In the genomic region with DNA sequence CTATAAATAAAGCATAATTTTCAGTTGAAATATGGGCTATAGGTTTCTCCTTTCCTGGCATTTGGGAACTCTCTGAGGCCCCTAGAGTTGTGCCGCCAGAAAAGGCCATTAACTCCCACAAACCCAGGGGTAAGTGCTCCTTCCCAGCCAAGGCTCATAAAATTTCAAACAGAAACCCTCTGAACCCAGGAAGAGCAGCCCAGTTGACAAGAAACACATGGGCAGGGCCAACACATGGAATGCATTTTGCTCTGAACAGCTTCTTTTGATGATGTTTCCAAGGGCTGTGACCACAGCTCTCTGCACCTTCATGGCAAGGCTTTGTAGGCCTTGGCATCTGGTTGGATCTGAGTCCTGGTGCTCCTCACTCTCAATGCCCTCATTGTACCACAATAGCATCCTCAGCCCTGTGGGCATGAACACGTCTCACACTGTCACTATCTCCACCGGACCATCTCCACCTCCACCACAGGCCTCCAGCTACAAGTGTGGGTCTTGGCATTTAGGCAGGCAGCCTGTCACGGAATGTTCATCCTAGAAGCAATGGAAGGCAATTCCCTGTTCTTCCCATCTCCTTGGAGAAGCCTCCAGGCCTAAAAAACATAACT, we compare ENCODE assay signal across 26 mouse cellular contexts.
A peak's percentile ranks its signal among the peaks of the same experiment; 100 is the strongest.
DNase-seq lines count a peak whose midpoint lies in the region; ATAC-seq and TF ChIP-seq lines count a peak whose summit lies in the region.
"Had no signal": no experiment of that assay in that cellular context is flagged by ENCODE, and none has a peak within 500 bp of the region (broad histone marks: within the 10 kb centered on the region; RNA-seq: fewer than 3 reads in every experiment).

No protein-coding gene starts in this region.

- H3K27ac ChIP-seq in midbrain, embryonic 11.5 days (ENCODE audit: low read depth, low read length), result no peak overlapping the region
- no peak overlapping the region for H3K27ac ChIP-seq in midbrain, postnatal 0 days (ENCODE audit: low read depth, low read length)
- H3K27ac ChIP-seq in embryonic facial prominence, embryonic 11.5 days (replicated peaks; ENCODE audit: low read depth, low read length), result no peak overlapping the region
- peak overlapping the region; percentile 78 for H3K27ac ChIP-seq in limb, embryonic 11.5 days (replicated peaks; ENCODE audit: low read depth, low read length)
- H3K27ac ChIP-seq: embryonic facial prominence, embryonic 12.5 days; hindbrain, embryonic 13.5 days; left cerebral cortex, adult 2 months; stomach, postnatal 0 days had no signal

- TF ChIP-seq CTCF in midbrain, postnatal 0 days (IDR thresholded peaks at IDR 0.05), result no peak

- H3K9me3 ChIP-seq in midbrain, embryonic 11.5 days (ENCODE audit: control insufficient read depth, low read length), result no peaks in the 10 kb centered on the region
- no peaks in the 10 kb centered on the region for H3K9me3 ChIP-seq in midbrain, postnatal 0 days (ENCODE audit: low read length)
- H3K9me3 ChIP-seq in embryonic facial prominence, embryonic 11.5 days (replicated peaks; ENCODE audit: control insufficient read depth, low read length), result no peaks in the 10 kb centered on the region
- H3K9me3 ChIP-seq in limb, embryonic 11.5 days (ENCODE audit: control insufficient read depth, low read length), result no peaks in the 10 kb centered on the region
- H3K9me3 ChIP-seq: embryonic facial prominence, embryonic 12.5 days; hindbrain, embryonic 13.5 days had no signal

- no peak overlapping the region for H3K4me2 ChIP-seq in midbrain, embryonic 11.5 days
- H3K4me2 ChIP-seq in midbrain, postnatal 0 days (ENCODE audit: low read depth, low read length, poor library complexity, severe bottlenecking), result no peak overlapping the region
- no peak overlapping the region for H3K4me2 ChIP-seq in embryonic facial prominence, embryonic 11.5 days (ENCODE audit: low read depth, low read length)
- no peak overlapping the region for H3K4me2 ChIP-seq in limb, embryonic 11.5 days (ENCODE audit: low read depth, severe bottlenecking)
- H3K4me2 ChIP-seq: embryonic facial prominence, embryonic 12.5 days; heart, embryonic 12.5 days; hindbrain, embryonic 13.5 days had no signal

- 90% methylated on average over 4 of the region's 4 CpGs for WGBS in midbrain, embryonic 11.5 days
- 93% methylated on average over 4 of the region's 4 CpGs for WGBS in midbrain, postnatal 0 days
- WGBS in embryonic facial prominence, embryonic 11.5 days, result 63% methylated on average over 4 of the region's 4 CpGs
- 49% methylated on average over 4 of the region's 4 CpGs for WGBS in limb, embryonic 11.5 days

- no peaks in the 10 kb centered on the region for H3K4me1 ChIP-seq in midbrain, embryonic 11.5 days (ENCODE audit: control insufficient read depth, insufficient read depth, low read length)
- no peaks in the 10 kb centered on the region for H3K4me1 ChIP-seq in midbrain, postnatal 0 days (ENCODE audit: insufficient read depth, low read length)
- no peaks in the 10 kb centered on the region for H3K4me1 ChIP-seq in embryonic facial prominence, embryonic 11.5 days (ENCODE audit: control insufficient read depth, insufficient read depth, low read length)
- peaks cover 18% of the 10 kb centered on the region for H3K4me1 ChIP-seq in limb, embryonic 11.5 days (ENCODE audit: control insufficient read depth, insufficient read depth, low read length)
- H3K4me1 ChIP-seq: heart, embryonic 12.5 days; hindbrain, embryonic 13.5 days; megakaryocyte, embryonic 14.5 days had no signal

- DNase-seq in midbrain, embryonic 11.5 days (ENCODE audit: low spot score, missing footprints), result peak; percentile 79
- no peak for DNase-seq in midbrain, postnatal 0 days (ENCODE audit: low spot score)
- peak; percentile 77 for DNase-seq in embryonic facial prominence, embryonic 11.5 days (ENCODE audit: low spot score)
- DNase-seq in limb, embryonic 11.5 days (ENCODE audit: low spot score), result peak; percentile 77
- no peak for DNase-seq in thymus, postnatal 10 days (ENCODE audit: low spot score in 2 of 2)
- DNase-seq in left cerebral cortex, postnatal 10 days (ENCODE audit: extremely low spot score in 1 of 2, low spot score in 2 of 2), result no peak
- no peak for DNase-seq in layer of hippocampus, adult 18-20 months (ENCODE audit: low spot score in 2 of 2)
- DNase-seq: adrenal gland, postnatal 10 days; cerebellum, adult 9-10 months; heart, postnatal 14 days; kidney, postnatal 36 days; layer of hippocampus, adult 9-11 months; lung, adult 18-20 months; right cerebral cortex, adult 18-20 months; thymus, postnatal 14 days had no signal

- H3K9ac ChIP-seq in midbrain, embryonic 11.5 days (ENCODE audit: low read length), result no peak overlapping the region
- no peak overlapping the region for H3K9ac ChIP-seq in midbrain, postnatal 0 days (replicated peaks; ENCODE audit: low read length, poor library complexity, severe bottlenecking)
- no peak overlapping the region for H3K9ac ChIP-seq in embryonic facial prominence, embryonic 11.5 days (replicated peaks; ENCODE audit: low read length)
- H3K9ac ChIP-seq in limb, embryonic 11.5 days (ENCODE audit: low read length), result no peak overlapping the region; the same call in 1 of the 2 replicates
- H3K9ac ChIP-seq: embryonic facial prominence, embryonic 12.5 days; heart, embryonic 12.5 days; hindbrain, embryonic 13.5 days had no signal

- H3K36me3 ChIP-seq in midbrain, embryonic 11.5 days (ENCODE audit: control insufficient read depth, insufficient read depth, low read length), result no peaks in the 10 kb centered on the region
- H3K36me3 ChIP-seq in midbrain, postnatal 0 days (ENCODE audit: insufficient read depth, low read length), result no peaks in the 10 kb centered on the region
- H3K36me3 ChIP-seq in embryonic facial prominence, embryonic 11.5 days (replicated peaks; ENCODE audit: control insufficient read depth, insufficient read depth, low read depth, low read length), result no peaks in the 10 kb centered on the region
- no peaks in the 10 kb centered on the region for H3K36me3 ChIP-seq in limb, embryonic 11.5 days (ENCODE audit: control insufficient read depth, insufficient read depth, low read length)
- H3K36me3 ChIP-seq: embryonic facial prominence, embryonic 12.5 days; heart, embryonic 12.5 days; hindbrain, embryonic 13.5 days had no signal

- no peak overlapping the region for H3K4me3 ChIP-seq in midbrain, embryonic 11.5 days (ENCODE audit: low read depth, low read length)
- H3K4me3 ChIP-seq in midbrain, postnatal 0 days (ENCODE audit: low read depth, low read length), result no peak overlapping the region
- no peak overlapping the region for H3K4me3 ChIP-seq in embryonic facial prominence, embryonic 11.5 days (ENCODE audit: low read depth, low read length)
- H3K4me3 ChIP-seq in limb, embryonic 11.5 days (ENCODE audit: low read depth, low read length), result no peak overlapping the region
- H3K4me3 ChIP-seq: embryonic facial prominence, embryonic 12.5 days; heart, embryonic 12.5 days; hindbrain, embryonic 13.5 days; left cerebral cortex, adult 2 months; megakaryocyte, embryonic 14.5 days had no signal

- intact Hi-C loops in left cerebral cortex, postnatal 10 days (cut with DNase I), result no loop called here

- no peak for ATAC-seq in midbrain, embryonic 11.5 days (ENCODE audit: low FRiP score)
- ATAC-seq in midbrain, postnatal 0 days (ENCODE audit: low FRiP score), result no peak
- no peak for ATAC-seq in embryonic facial prominence, embryonic 11.5 days (replicated peaks; ENCODE audit: insufficient number of reproducible peaks, low FRiP score, low TSS enrichment, low read depth)
- peak; percentile 77 for ATAC-seq in limb, embryonic 11.5 days (ENCODE audit: insufficient number of reproducible peaks, low FRiP score, low TSS enrichment, low read depth)
- ATAC-seq: activated CD4-positive, CD25-positive, alpha-beta regulatory T cell, adult 4 months; CD4-positive, CD25-positive, alpha-beta regulatory T cell, adult 4 months; forebrain, embryonic 16.5 days; intestine, postnatal 0 days; midbrain, embryonic 16.5 days had no signal

- H3K27me3 ChIP-seq in midbrain, embryonic 11.5 days (ENCODE audit: control insufficient read depth, insufficient read depth, low read length), result no peaks in the 10 kb centered on the region
- no peaks in the 10 kb centered on the region for H3K27me3 ChIP-seq in midbrain, postnatal 0 days (ENCODE audit: insufficient read depth, low read length)
- no peaks in the 10 kb centered on the region for H3K27me3 ChIP-seq in embryonic facial prominence, embryonic 11.5 days (ENCODE audit: control insufficient read depth, insufficient read depth, low read length)
- H3K27me3 ChIP-seq in limb, embryonic 11.5 days (ENCODE audit: control insufficient read depth, insufficient read depth, low read length), result no peaks in the 10 kb centered on the region
- H3K27me3 ChIP-seq: embryonic facial prominence, embryonic 12.5 days; hindbrain, embryonic 13.5 days; megakaryocyte, embryonic 14.5 days had no signal

Comparison
In these comparisons a context has a peak if more than half of its experiments do, and no peak if none do; other contexts are left out.
1. DNase-seq: peak in midbrain, embryonic 11.5 days (single experiment), embryonic facial prominence, embryonic 11.5 days (single experiment) and limb, embryonic 11.5 days (single experiment); none in midbrain, postnatal 0 days (single experiment), thymus, postnatal 10 days (0 of 2), left cerebral cortex, postnatal 10 days (0 of 2) and layer of hippocampus, adult 18-20 months (0 of 2).